Mouse (Mus musculus) CD8-positive naive resting alpha-beta T cell, adult 57 days (primary cell): ENCODE results near the gene Pcyt1b. TPM values are rescaled to one million over a fixed set of nuclear protein-coding genes. Genes with fewer than 3 reads are reported as not detected.

Source experiments
- total RNA-seq: library from RNA; stranded (reverse); gene quantifications from one replicate; pipeline ENCODE4 v1.2.4, GENCODE M21; 2023

The Pcyt1b gene
- total RNA-seq = not detected

DNA sequence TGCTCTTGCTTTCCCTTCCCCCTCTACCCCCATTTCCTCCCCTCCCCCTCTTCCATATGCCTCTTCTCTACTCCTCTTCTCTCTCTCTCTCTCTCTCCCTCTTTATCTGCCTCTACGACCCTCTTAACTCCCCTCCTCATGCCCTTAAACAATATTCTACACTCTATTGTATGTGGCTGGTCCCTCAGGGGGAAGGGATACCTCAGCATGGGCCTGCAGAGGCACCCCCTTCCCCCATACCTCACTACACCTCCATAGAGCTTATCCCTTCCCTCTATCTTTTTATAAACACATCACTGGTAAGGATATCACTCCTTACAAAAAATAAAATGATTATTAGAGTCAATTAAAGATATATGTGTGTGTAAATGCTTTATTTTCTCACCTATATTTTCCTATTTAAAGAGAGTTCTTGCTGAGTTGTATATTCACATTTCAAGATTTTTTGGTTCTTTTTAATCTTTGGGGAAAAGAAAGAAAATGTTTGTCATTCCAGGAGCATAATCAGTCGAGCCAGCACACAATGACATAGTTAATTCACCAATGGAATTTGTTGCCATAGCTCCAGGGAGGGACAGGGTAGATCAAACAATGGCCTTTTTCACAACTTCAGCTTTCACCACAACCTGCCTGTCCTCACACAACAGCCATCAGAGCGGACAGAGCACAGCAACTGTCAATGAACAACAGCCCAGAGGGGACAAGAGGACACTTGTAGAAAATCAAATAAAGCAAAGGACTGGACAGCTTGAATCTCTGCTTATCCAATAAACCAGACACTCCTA, at the start of gene Pcyt1b:
TSS of gene Pcyt1b (plus strand) at position 646 of the 785 bp plus-strand sequence.

DNA sequence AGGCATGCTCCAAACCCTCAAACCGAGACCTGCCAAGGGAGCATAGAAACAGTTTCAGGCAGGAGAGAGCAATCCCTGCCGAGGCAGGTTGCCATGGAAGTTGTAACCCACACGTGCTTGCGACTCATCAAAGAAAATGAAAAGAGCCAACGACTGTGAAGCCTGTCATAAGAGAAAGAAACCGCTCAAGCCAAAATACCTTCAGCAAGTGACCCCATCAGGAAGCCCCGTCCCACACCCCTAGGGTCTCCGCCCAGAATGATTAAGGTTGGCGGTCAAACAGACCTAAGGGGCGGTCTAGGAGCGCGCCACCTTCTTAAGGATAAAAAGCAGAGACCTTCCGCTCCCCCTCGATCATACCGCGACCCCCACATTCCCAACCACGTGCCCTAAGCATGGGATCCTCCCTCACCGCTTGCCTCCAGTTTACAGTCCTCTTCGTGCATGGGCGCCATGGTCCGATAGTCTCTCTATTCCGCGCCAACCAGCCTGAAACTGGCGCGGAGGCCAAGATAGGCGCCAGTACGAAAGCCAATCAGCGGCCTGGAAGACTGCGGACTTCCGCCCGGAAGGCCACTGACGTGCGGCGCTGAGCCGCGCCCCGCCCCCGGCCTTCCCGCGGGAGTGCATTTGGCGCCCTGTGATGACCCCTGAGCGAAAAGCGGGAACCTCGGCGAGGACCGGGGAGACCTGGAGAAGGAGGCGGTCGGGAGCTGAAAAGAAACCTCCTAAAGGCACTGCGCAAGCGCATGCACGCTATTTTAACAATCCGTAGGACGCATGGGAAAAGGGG, 22.8 kb upstream of the Pcyt1b start, which contains the start of gene Pola1:
TSS of gene Pola1 (minus strand) at position 499 of the 793 bp plus-strand sequence.

Other genes with a start within 250 kb of the Pcyt1b start
- gene Pola1, start 22.7 kb upstream of the Pcyt1b start, total RNA-seq = 7.8 TPM
- gene Pdk3, start 177.3 kb downstream of the Pcyt1b start, total RNA-seq = 17.9 TPM